Mouse (Mus musculus) midbrain, embryonic 15.5 days (tissue): Measurements from ENCODE around the gene Fars2. TPM values are rescaled to one million over a fixed set of nuclear protein-coding genes. Genes with fewer than 3 reads are reported as not detected.
"Not testable (repeated sequence)": the region's sequence is repeated elsewhere in the genome, so short reads cannot be mapped to it uniquely, and the experiment has no call there.

Experiments used
- ATAC-seq: fragments of 200-750 bp; cut with Nextera tagmentation; replicated peaks from 2 replicates; pipeline ENCODE4 v1.8.0; 2017; ENCODE audit warnings: moderate TSS enrichment
- H3K27ac ChIP-seq: fragments of 300-500 bp; sonication (generic); 2 replicates; pipeline ENCODE4 v1.5.1; 2015; ENCODE audit warnings: mild to moderate bottlenecking, inconsistent platforms
- H3K27me3 ChIP-seq: fragments of 300-500 bp; sonication (generic); replicated peaks from 2 replicates; pipeline ENCODE4 v1.6.1; 2015; ENCODE audit warnings: inconsistent platforms
- H3K36me3 ChIP-seq: fragments of 300-500 bp; sonication (generic); replicated peaks from 2 replicates; pipeline ENCODE4 v1.6.1; 2015; ENCODE audit warnings: inconsistent platforms
- H3K4me1 ChIP-seq: fragments of 300-500 bp; sonication (generic); 2 replicates; pipeline ENCODE4 v1.6.1; 2015; ENCODE audit warnings: inconsistent platforms
- H3K4me2 ChIP-seq: fragments of 300-500 bp; sonication (generic); 2 replicates; pipeline ENCODE4 v1.6.1; 2015; ENCODE audit warnings: inconsistent platforms, mild to moderate bottlenecking, moderate library complexity
- H3K4me3 ChIP-seq: fragments of 300-500 bp; sonication (generic); 2 replicates; pipeline ENCODE4 v1.5.1; 2015; ENCODE audit warnings: mild to moderate bottlenecking, inconsistent platforms
- H3K9ac ChIP-seq: fragments of 300-500 bp; sonication (generic); 2 replicates; pipeline ENCODE4 v1.6.1; 2015; ENCODE audit warnings: mild to moderate bottlenecking, inconsistent platforms
- H3K9me3 ChIP-seq: fragments of 300-500 bp; sonication (generic); 2 replicates; pipeline ENCODE4 v1.6.1; 2016; ENCODE audit warnings: inconsistent platforms
- WGBS: fragments of 180-500 bp; shearing (Covaris S2); methylation state at CpG from one replicate; pipeline ENCODE4 v1.1.7; 2015; ENCODE audit warnings: mixed read lengths; 5-methylcytosine and 5-hydroxymethylcytosine counted together
- polyA plus RNA-seq: library from polyadenylated mRNA; unstranded; fragments of >200 nt; fragmentation: Nextera tagmentation; extraction: Ambion mirVana; gene quantifications from 2 replicates; pipeline ENCODE4 v1.2.1, GENCODE M21; 2015

Gene Fars2
- polyA plus RNA-seq, 1 experiment from 2014 or later = 24.2 TPM

GRCm38 (mm10) chr13:36314218-36314617 lies 197.0 kb downstream of the Fars2 start:
- no peaks in the 10 kb centered on the region for H3K9me3 ChIP-seq
- H3K36me3 ChIP-seq = no peaks in the 10 kb centered on the region
- H3K4me2 ChIP-seq = no peak overlapping the region
- no peaks in the 10 kb centered on the region for H3K27me3 ChIP-seq
- no peak for ATAC-seq
- H3K27ac ChIP-seq = no peak overlapping the region
- H3K9ac ChIP-seq = no peak overlapping the region
- 90% methylated on average over 8 of the region's 8 CpGs for WGBS
- H3K4me3 ChIP-seq = no peak overlapping the region
- H3K4me1 ChIP-seq = no peaks in the 10 kb centered on the region

- H3K4me2 ChIP-seq = no peak overlapping the region
- ATAC-seq = no peak
- WGBS = 91% methylated on average over 10 of the region's 10 CpGs
- no peaks in the 10 kb centered on the region for H3K27me3 ChIP-seq
- no peaks in the 10 kb centered on the region for H3K4me1 ChIP-seq
- H3K27ac ChIP-seq = no peak overlapping the region
- no peak overlapping the region for H3K9ac ChIP-seq
- H3K36me3 ChIP-seq = no peaks in the 10 kb centered on the region
- H3K4me3 ChIP-seq = no peak overlapping the region
- no peaks in the 10 kb centered on the region for H3K9me3 ChIP-seq
These were observed 197.9 kb downstream of the Fars2 start for GRCm38 (mm10) chr13:36314860-36315800.

GRCm38 (mm10) chr13:36317824-36318223 lies 200.6 kb downstream of the Fars2 start:
- WGBS = 70% methylated on average over 3 of the region's 3 CpGs
- ATAC-seq = 0 out of 2 replicates have a peak, but pooled peaks have one; percentile 14
- no peaks in the 10 kb centered on the region for H3K36me3 ChIP-seq
- H3K9me3 ChIP-seq = no peaks in the 10 kb centered on the region
- H3K27me3 ChIP-seq = no peaks in the 10 kb centered on the region
- no peak overlapping the region for H3K27ac ChIP-seq
- no peak overlapping the region for H3K9ac ChIP-seq
- no peaks in the 10 kb centered on the region for H3K4me1 ChIP-seq
- no peak overlapping the region for H3K4me3 ChIP-seq
- H3K4me2 ChIP-seq = no peak overlapping the region

- 97% methylated on average over 2 of the region's 2 CpGs for WGBS
- no peak overlapping the region for H3K9ac ChIP-seq
- no peak overlapping the region for H3K4me2 ChIP-seq
- H3K36me3 ChIP-seq = no peaks in the 10 kb centered on the region
- no peak overlapping the region for H3K27ac ChIP-seq
- ATAC-seq = no peak
- H3K27me3 ChIP-seq = no peaks in the 10 kb centered on the region
- H3K4me3 ChIP-seq = no peak overlapping the region
- H3K4me1 ChIP-seq = no peaks in the 10 kb centered on the region
- no peaks in the 10 kb centered on the region for H3K9me3 ChIP-seq
These were observed 207.4 kb downstream of the Fars2 start for GRCm38 (mm10) chr13:36324624-36325023.

- Histone ChIP-seq H3K36me3 (no peaks in the 10 kb centered on the region), H3K9me3 (no peaks in the 10 kb centered on the region), H3K9ac (no peak overlapping the region), H3K4me1 (no peaks in the 10 kb centered on the region), H3K4me2 (no peak overlapping the region), H3K4me3 (no peak overlapping the region), H3K27me3 (no peaks in the 10 kb centered on the region), H3K27ac (0 out of 2 replicates have a peak overlapping the region, but pooled peaks have one; percentile 11)
- ATAC-seq = no peak
- 75% methylated on average over 3 of the region's 3 CpGs for WGBS
These were observed 209.3 kb downstream of the Fars2 start for GRCm38 (mm10) chr13:36326539-36326938.

- Histone ChIP-seq H3K27ac (no peak overlapping the region), H3K4me3 (no peak overlapping the region), H3K9me3 (no peaks in the 10 kb centered on the region), H3K9ac (no peak overlapping the region), H3K36me3 (no peaks in the 10 kb centered on the region), H3K4me2 (no peak overlapping the region), H3K4me1 (no peaks in the 10 kb centered on the region), H3K27me3 (no peaks in the 10 kb centered on the region)
- ATAC-seq = no peak
- 81% methylated on average over 2 of the region's 2 CpGs for WGBS
These were observed 212.7 kb downstream of the Fars2 start for GRCm38 (mm10) chr13:36329871-36330270.

GRCm38 (mm10) chr13:36330542-36330941 lies 213.3 kb downstream of the Fars2 start:
- no peaks in the 10 kb centered on the region for H3K4me1 ChIP-seq
- H3K4me2 ChIP-seq = no peak overlapping the region
- H3K27ac ChIP-seq = no peak overlapping the region
- no peak overlapping the region for H3K4me3 ChIP-seq
- H3K27me3 ChIP-seq = no peaks in the 10 kb centered on the region
- H3K36me3 ChIP-seq = no peaks in the 10 kb centered on the region
- 81% methylated on average over 3 of the region's 3 CpGs for WGBS
- no peaks in the 10 kb centered on the region for H3K9me3 ChIP-seq
- H3K9ac ChIP-seq = no peak overlapping the region
- ATAC-seq = no peak

- 39% methylated on average over 5 of the region's 5 CpGs for WGBS
- ATAC-seq = no peak
- no peaks in the 10 kb centered on the region for H3K27me3 ChIP-seq
These were observed 217.5 kb downstream of the Fars2 start for GRCm38 (mm10) chr13:36334748-36335147.

GRCm38 (mm10) chr13:36351529-36351928 lies 234.3 kb downstream of the Fars2 start:
- Histone ChIP-seq H3K27ac (no peak overlapping the region), H3K9me3 (no peaks in the 10 kb centered on the region; the same call in 1 of the 2 replicates), H3K36me3 (no peaks in the 10 kb centered on the region), H3K4me3 (no peak overlapping the region), H3K4me1 (no peaks in the 10 kb centered on the region), H3K4me2 (no peak overlapping the region), H3K9ac (no peak overlapping the region), H3K27me3 (no peaks in the 10 kb centered on the region)
- 83% methylated on average over 11 of the region's 11 CpGs for WGBS
- no peak for ATAC-seq

More at GRCm38 (mm10) chr13:36334748-36335147, 217.5 kb downstream of the Fars2 start:
- Histone ChIP-seq H3K27ac (no peak overlapping the region), H3K4me3 (no peak overlapping the region), H3K9ac (no peak overlapping the region), H3K9me3 (no peaks in the 10 kb centered on the region), H3K4me2 (no peak overlapping the region), H3K36me3 (no peaks in the 10 kb centered on the region), H3K4me1 (no peaks in the 10 kb centered on the region)

- ATAC-seq = no peak
- Histone ChIP-seq H3K9ac (no peak overlapping the region), H3K9me3 (no peaks in the 10 kb centered on the region), H3K27me3 (no peaks in the 10 kb centered on the region), H3K4me3 (no peak overlapping the region), H3K4me2 (no peak overlapping the region), H3K4me1 (0 out of 2 replicates have a peak, but pooled peaks cover 4% of the 10 kb centered on the region), H3K27ac (no peak overlapping the region), H3K36me3 (no peaks in the 10 kb centered on the region)
- WGBS = 82% methylated on average over 4 of the region's 4 CpGs
These were observed 240.3 kb downstream of the Fars2 start for GRCm38 (mm10) chr13:36357469-36357868.

- 86% methylated on average over 3 of the region's 3 CpGs for WGBS
- ATAC-seq = no peak
- Histone ChIP-seq H3K27me3 (no peaks in the 10 kb centered on the region), H3K4me3 (no peak overlapping the region), H3K4me2 (no peak overlapping the region), H3K36me3 (no peaks in the 10 kb centered on the region), H3K4me1 (0 out of 2 replicates have a peak, but pooled peaks cover 4% of the 10 kb centered on the region), H3K9me3 (no peaks in the 10 kb centered on the region), H3K9ac (no peak overlapping the region), H3K27ac (no peak overlapping the region)
These were observed 244.2 kb downstream of the Fars2 start for GRCm38 (mm10) chr13:36361419-36361818.

GRCm38 (mm10) chr13:36365719-36366118 lies 248.5 kb downstream of the Fars2 start:
- H3K27ac ChIP-seq, ATAC-seq, H3K36me3 ChIP-seq, H3K4me3 ChIP-seq, H3K27me3 ChIP-seq, H3K4me1 ChIP-seq, H3K9ac ChIP-seq, H3K4me2 ChIP-seq, H3K9me3 ChIP-seq: not testable (repeated sequence)
- WGBS = 99% methylated on average over 5 of the region's 5 CpGs

- Histone ChIP-seq H3K9ac (no peak overlapping the region), H3K36me3 (no peaks in the 10 kb centered on the region), H3K4me2 (no peak overlapping the region), H3K4me1 (peaks cover 7% of the 10 kb centered on the region), H3K27me3 (no peaks in the 10 kb centered on the region), H3K4me3 (no peak overlapping the region), H3K27ac (no peak overlapping the region), H3K9me3 (no peaks in the 10 kb centered on the region)
- 87% methylated on average over 6 of the region's 6 CpGs for WGBS
- ATAC-seq = no peak
These were observed 249.1 kb downstream of the Fars2 start for GRCm38 (mm10) chr13:36366304-36366703.
